Mouse (Mus musculus) ES-E14 (cell line): ENCODE results near the gene Phf21a. TPM values are rescaled to one million over a fixed set of nuclear protein-coding genes. Genes with fewer than 3 reads are reported as not detected.

Source experiments
- DNase-seq: peaks from one replicate; pipeline ENCODE4 v3.0.0-alpha.2; 2013; ENCODE audit warnings: low read depth, low spot score
- H3K27ac ChIP-seq: 2 replicates; pipeline ENCODE4 v1.5.1; 2012; ENCODE audit warnings: low read depth, mild to moderate bottlenecking, low read length, moderate library complexity, mixed read lengths; ENCODE audit not compliant: poor library complexity, insufficient read depth, severe bottlenecking
- H3K36me3 ChIP-seq: 2 replicates; pipeline ENCODE4 v1.6.1; 2012; ENCODE audit warnings: mild to moderate bottlenecking, low read length, moderate library complexity, mixed read lengths; ENCODE audit not compliant: control insufficient read depth, poor library complexity, insufficient read depth, severe bottlenecking
- H3K4me1 ChIP-seq, 2 experiments: fragments of 150-350 bp in 1 of 2; sonication (generic) in 1 of 2; 2 replicates each; pipeline ENCODE4 v1.6.1; 2012; ENCODE audit warnings: low read length in 2 of 2, mild to moderate bottlenecking in 1 of 2, mixed read lengths in 1 of 2; ENCODE audit not compliant: control insufficient read depth in 2 of 2, insufficient read depth in 2 of 2, poor library complexity in 1 of 2
- H3K4me3 ChIP-seq, 2 experiments: fragments of 150-350 bp in 1 of 2; sonication (generic) in 1 of 2; 2 replicates each; pipeline ENCODE4 v1.5.1; 2012; ENCODE audit warnings: low read length in 2 of 2, low read depth in 1 of 2, mild to moderate bottlenecking in 1 of 2, mixed read lengths in 1 of 2; ENCODE audit not compliant: insufficient read depth in 1 of 2, poor library complexity in 1 of 2, severe bottlenecking in 1 of 2
- H3K9ac ChIP-seq: 2 replicates; pipeline ENCODE4 v1.6.1; 2012; ENCODE audit warnings: low read depth, mild to moderate bottlenecking, low read length, mixed read lengths; ENCODE audit not compliant: poor library complexity, insufficient read depth, severe bottlenecking
- H3K9me3 ChIP-seq: fragments of 150-350 bp; sonication (generic); 2 replicates; pipeline ENCODE4 v1.6.1; 2012; ENCODE audit warnings: low read depth, mild to moderate bottlenecking, low read length; ENCODE audit not compliant: control insufficient read depth, insufficient read depth
- CHD2 ChIP-seq: IDR thresholded peaks from 2 replicates; pipeline ENCODE4 v1.6.1; 2014; ENCODE audit warnings: mild to moderate bottlenecking, low read depth, low read length, inconsistent platforms
- HCFC1 ChIP-seq: IDR thresholded peaks from 2 replicates; pipeline ENCODE4 v1.6.1; 2012; ENCODE audit warnings: low read length, inconsistent platforms, borderline replicate concordance; ENCODE audit not compliant: insufficient read depth
- MAFK ChIP-seq: IDR thresholded peaks from 2 replicates; pipeline ENCODE4 v1.6.1; 2014; ENCODE audit warnings: mild to moderate bottlenecking, low read depth, low read length, inconsistent platforms; ENCODE audit not compliant: insufficient read depth
- ZC3H11A ChIP-seq: IDR thresholded peaks from 2 replicates; pipeline ENCODE4 v1.6.1; 2012; ENCODE audit warnings: low read depth, mild to moderate bottlenecking, inconsistent platforms, low read length, borderline replicate concordance
- ZNF384 ChIP-seq: IDR thresholded peaks from 2 replicates; pipeline ENCODE4 v1.6.1; 2012; ENCODE audit warnings: low read depth, low read length, inconsistent platforms
- in situ Hi-C, 2 experiments: fragments of 600-800 bp; cut with MboI; formaldehyde crosslinking; loops; one replicate each; pipeline ENCODE4 v1.15.1; 2025; ENCODE audit warnings: low sequenced_read_pairs in 2 of 2, inconsistent platforms in 1 of 2; ENCODE audit not compliant: unreplicated experiment in 2 of 2
- total RNA-seq: library from RNA; depleted of rRNA; stranded (reverse); fragments of 300-350 nt; gene quantifications from 2 replicates; pipeline ENCODE4 v1.2.3, GENCODE M21; 2012

Gene Phf21a
- total RNA-seq, 1 experiment: 23.5 TPM

- H3K4me3 ChIP-seq: no peak overlapping the region
- no peak for DNase-seq
- H3K36me3 ChIP-seq: peaks cover 9% of the 10 kb centered on the region; the same call in 1 of the 2 replicates
- in situ Hi-C loops: no loop called here
- H3K27ac ChIP-seq: no peak overlapping the region
- no peaks in the 10 kb centered on the region for H3K9me3 ChIP-seq
- peaks cover 2 to 7% of the 10 kb centered on the region in 2 experiments; a peak in 1 of 4 replicates for H3K4me1 ChIP-seq
- TF ChIP-seq MAFK (no peak), CHD2 (no peak), HCFC1 (no peak), ZC3H11A (no peak), ZNF384 (no peak)
- no peak overlapping the region for H3K9ac ChIP-seq
Measured at GRCm38 (mm10) chr2:92391116-92391515, 298.2 kb downstream of the Phf21a start.

GRCm38 (mm10) chr2:92391703-92392317 is 298.9 kb downstream of the Phf21a start:
- peaks cover 2% of the 10 kb centered on the region; the same call in 1 of the 2 replicates for H3K36me3 ChIP-seq
- no peak for TF ChIP-seq MAFK
- TF ChIP-seq CHD2: no peak
- no peak for TF ChIP-seq ZC3H11A
- TF ChIP-seq HCFC1: no peak
- TF ChIP-seq ZNF384: no peak
- H3K4me3 ChIP-seq: no peak overlapping the region; a peak in 1 of 4 replicates
- peaks cover 2 to 7% of the 10 kb centered on the region in 2 experiments; a peak in 1 of 4 replicates for H3K4me1 ChIP-seq
- in situ Hi-C loops: no loop called here
- DNase-seq: no peak
- H3K9ac ChIP-seq: no peak overlapping the region
- H3K9me3 ChIP-seq: no peaks in the 10 kb centered on the region
- no peak overlapping the region for H3K27ac ChIP-seq

GRCm38 (mm10) chr2:92392318-92393264 is 299.7 kb downstream of the Phf21a start:
- TF ChIP-seq HCFC1: no peak
- no peak for TF ChIP-seq ZC3H11A
- TF ChIP-seq MAFK: no peak
- TF ChIP-seq ZNF384: peak; percentile 83; the same call in 1 of the 2 replicates
- H3K4me1 ChIP-seq: peaks cover 2 to 7% of the 10 kb centered on the region in 2 experiments; a peak in 1 of 4 replicates
- DNase-seq: no peak
- H3K9ac ChIP-seq: no peak overlapping the region
- H3K4me3 ChIP-seq: peak overlapping the region in 1 of 2 experiments; percentile 12; a peak in 2 of 4 replicates
- no peaks in the 10 kb centered on the region for H3K9me3 ChIP-seq
- no peaks in the 10 kb centered on the region; the same call in 1 of the 2 replicates for H3K36me3 ChIP-seq
- H3K27ac ChIP-seq: no peak overlapping the region
- in situ Hi-C loops: no loop called here

GRCm38 (mm10) chr2:92395535-92395934 is 302.6 kb downstream of the Phf21a start:
- in situ Hi-C loops: no loop called here
- H3K27ac ChIP-seq: no peak overlapping the region
- H3K9me3 ChIP-seq: no peaks in the 10 kb centered on the region
- H3K4me3 ChIP-seq: no peak overlapping the region
- H3K36me3 ChIP-seq: no peaks in the 10 kb centered on the region; the same call in 1 of the 2 replicates
- DNase-seq: no peak
- no peak overlapping the region for H3K9ac ChIP-seq
- TF ChIP-seq ZNF384 (no peak), MAFK (no peak), ZC3H11A (no peak), HCFC1 (no peak), CHD2 (no peak)
- peaks cover 0 to 5% of the 10 kb centered on the region in 2 experiments; a peak in 1 of 4 replicates for H3K4me1 ChIP-seq
